Mouse (Mus musculus): Measurements from ENCODE around the gene Cplx1. TPM values are rescaled to one million over a fixed set of nuclear protein-coding genes. Genes with fewer than 3 reads are reported as not detected.

Cplx1 gene
- total and polyA plus RNA-seq, 3 experiments = not detected

DNA sequence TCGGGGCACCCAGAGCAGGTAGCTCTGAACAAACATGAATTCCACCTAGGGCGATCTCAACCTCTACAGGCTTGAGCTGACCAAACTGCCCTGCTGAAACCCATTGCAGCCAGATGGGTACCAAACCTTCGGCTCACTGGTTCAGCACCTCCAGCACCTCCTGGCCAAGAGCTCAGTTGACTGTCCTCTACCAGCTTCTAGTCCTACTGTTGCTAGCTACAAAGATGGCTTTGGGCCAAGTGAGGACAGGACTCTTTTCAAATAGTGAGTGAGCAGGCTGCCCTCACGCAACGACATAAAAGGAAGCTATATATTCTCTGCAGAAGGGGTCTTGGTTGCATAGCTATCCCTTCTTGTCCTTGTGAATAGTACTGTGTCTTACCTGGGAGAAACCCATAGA lies 2.2 kb downstream of the Cplx1 start:
- Histone ChIP-seq H3K27ac (ENCODE audit: control insufficient read depth, low read depth, low read length) (no peak overlapping the region), H3K9me3 (replicated peaks; ENCODE audit: insufficient read depth, low read length) (no peaks in the 10 kb centered on the region), H3K4me1 (ENCODE audit: control insufficient read depth in 1 of 2, insufficient read depth in 2 of 2, low read length in 2 of 2) (0 out of 4 replicates have a peak, but pooled peaks cover 0 to 2% of the 10 kb centered on the region in 2 experiments), H3K36me3 (ENCODE audit: control insufficient read depth in 1 of 2, insufficient read depth in 2 of 2, low read length in 2 of 2) (no peaks in the 10 kb centered on the region), H3K79me2 (ENCODE audit: control insufficient read depth, insufficient read depth, low read length, poor library complexity) (no peaks in the 10 kb centered on the region), H3K9ac (ENCODE audit: control insufficient read depth, low read depth, low read length, poor library complexity, severe bottlenecking) (no peak overlapping the region), H3K4me3 (ENCODE audit: control insufficient read depth in 1 of 2, insufficient read depth in 1 of 2, low read depth in 2 of 2, low read length in 2 of 2) (no peak overlapping the region), H3K27me3 (ENCODE audit: control insufficient read depth in 1 of 2, insufficient read depth in 2 of 2, low read length in 2 of 2) (no peaks in the 10 kb centered on the region)
- TF ChIP-seq MYB (IDR thresholded peaks at IDR 0.05; ENCODE audit: low read depth, low read length) = no peak
- no peak for TF ChIP-seq E2F4 (IDR thresholded peaks at IDR 0.05; ENCODE audit: borderline replicate concordance, low read depth, low read length)
- no peak for TF ChIP-seq MAZ (IDR thresholded peaks at IDR 0.05; ENCODE audit: low read depth, low read length)
- no peak for DNase-seq (ENCODE audit: low read depth, low spot score)

GRCm38 (mm10) chr5:108543516-108544291 lies 6.1 kb downstream of the Cplx1 start:
- Histone ChIP-seq H3K36me3 (ENCODE audit: control insufficient read depth in 1 of 2, insufficient read depth in 2 of 2, low read length in 2 of 2) (no peaks in the 10 kb centered on the region), H3K27me3 (ENCODE audit: control insufficient read depth in 1 of 2, insufficient read depth in 2 of 2, low read length in 2 of 2) (no peaks in the 10 kb centered on the region; a peak in 1 of 4 replicates), H3K9ac (ENCODE audit: control insufficient read depth, low read depth, low read length, poor library complexity, severe bottlenecking) (no peak overlapping the region), H3K27ac (ENCODE audit: control insufficient read depth, low read depth, low read length) (no peak overlapping the region), H3K4me3 (ENCODE audit: control insufficient read depth in 1 of 2, insufficient read depth in 1 of 2, low read depth in 2 of 2, low read length in 2 of 2) (no peak overlapping the region), H3K9me3 (replicated peaks; ENCODE audit: insufficient read depth, low read length) (no peaks in the 10 kb centered on the region), H3K4me1 (ENCODE audit: control insufficient read depth in 1 of 2, insufficient read depth in 2 of 2, low read length in 2 of 2) (0 out of 4 replicates have a peak, but pooled peaks cover 0 to 2% of the 10 kb centered on the region in 2 experiments), H3K79me2 (ENCODE audit: control insufficient read depth, insufficient read depth, low read length, poor library complexity) (no peaks in the 10 kb centered on the region)
- no peak for TF ChIP-seq KAT2A (conservative IDR thresholded peaks at IDR 0.05; ENCODE audit: low read depth, low read length)
- no peak for TF ChIP-seq MYB (IDR thresholded peaks at IDR 0.05; ENCODE audit: low read depth, low read length)
- TF ChIP-seq JUND (IDR thresholded peaks at IDR 0.05; ENCODE audit: low read depth, low read length) = no peak
- TF ChIP-seq TCF12 (IDR thresholded peaks at IDR 0.05; ENCODE audit: low read depth, low read length) = peak; percentile 16; the same call in 1 of the 2 replicates
- TF ChIP-seq ELF1 (IDR thresholded peaks at IDR 0.05; ENCODE audit: low read depth, low read length) = no peak
- peak; percentile 78; the same call in 1 of the 2 replicates for TF ChIP-seq RCOR1 (IDR thresholded peaks at IDR 0.05; ENCODE audit: low read depth, low read length)
- no peak for TF ChIP-seq HCFC1 (IDR thresholded peaks at IDR 0.05; ENCODE audit: low read depth, low read length)
- TF ChIP-seq GATA1 (IDR thresholded peaks at IDR 0.05; ENCODE audit: low read depth, low read length) = peak; percentile 68
- TF ChIP-seq SMC3 (IDR thresholded peaks at IDR 0.05; ENCODE audit: low read depth, low read length) = no peak
- TF ChIP-seq TAL1 (IDR thresholded peaks at IDR 0.05; ENCODE audit: low read length) = peak; percentile 27; the same call in 1 of the 2 replicates
- DNase-seq (ENCODE audit: low read depth, low spot score) = peak; percentile 45

- Histone ChIP-seq H3K9ac (ENCODE audit: control insufficient read depth, low read depth, low read length, poor library complexity, severe bottlenecking) (no peak overlapping the region), H3K4me3 (ENCODE audit: control insufficient read depth in 1 of 2, insufficient read depth in 1 of 2, low read depth in 2 of 2, low read length in 2 of 2) (no peak overlapping the region), H3K27ac (ENCODE audit: control insufficient read depth, low read depth, low read length) (peak overlapping the region; percentile 80), H3K27me3 (ENCODE audit: control insufficient read depth in 1 of 2, insufficient read depth in 2 of 2, low read length in 2 of 2) (no peaks in the 10 kb centered on the region), H3K36me3 (ENCODE audit: control insufficient read depth in 1 of 2, insufficient read depth in 2 of 2, low read length in 2 of 2) (peaks cover 0 to 15% of the 10 kb centered on the region in 2 experiments; a peak in 2 of 4 replicates), H3K79me2 (ENCODE audit: control insufficient read depth, insufficient read depth, low read length, poor library complexity) (no peaks in the 10 kb centered on the region), H3K4me1 (ENCODE audit: control insufficient read depth in 1 of 2, insufficient read depth in 2 of 2, low read length in 2 of 2) (peaks cover 0 to 13% of the 10 kb centered on the region in 2 experiments; a peak in 2 of 4 replicates), H3K9me3 (replicated peaks; ENCODE audit: insufficient read depth, low read length) (no peaks in the 10 kb centered on the region)
- peak; percentile 87 for DNase-seq (ENCODE audit: low read depth, low spot score)
- peak; percentile 48; the same call in 1 of the 2 replicates for TF ChIP-seq ETS1 (IDR thresholded peaks at IDR 0.05; ENCODE audit: low read depth, low read length)
- no peak for TF ChIP-seq RAD21 (IDR thresholded peaks at IDR 0.05; ENCODE audit: low read depth, low read length)
- peak; percentile 79 for TF ChIP-seq GATA1 (IDR thresholded peaks at IDR 0.05; ENCODE audit: low read depth, low read length)
- TF ChIP-seq MAZ (IDR thresholded peaks at IDR 0.05; ENCODE audit: low read depth, low read length) = no peak
- peak; percentile 53; the same call in 1 of the 2 replicates for TF ChIP-seq TBP (IDR thresholded peaks at IDR 0.05; ENCODE audit: low read depth, low read length)
- TF ChIP-seq MAX (IDR thresholded peaks at IDR 0.05; ENCODE audit: low read length) = no peak
- 0 out of 2 replicates have a peak, but pooled peaks have one; percentile 20 for TF ChIP-seq ELF1 (IDR thresholded peaks at IDR 0.05; ENCODE audit: low read depth, low read length)
- TF ChIP-seq TCF12 (IDR thresholded peaks at IDR 0.05; ENCODE audit: low read depth, low read length) = peak; percentile 56; the same call in 1 of the 2 replicates
- TF ChIP-seq RCOR1 (IDR thresholded peaks at IDR 0.05; ENCODE audit: low read depth, low read length) = peak; percentile 74
- no peak for TF ChIP-seq USF1 (IDR thresholded peaks at IDR 0.05; ENCODE audit: low read depth, low read length)
- peak; percentile 84 to 86; a peak in 3 of 4 replicates for TF ChIP-seq EP300 (IDR thresholded peaks at IDR 0.05; ENCODE audit: low read depth in 1 of 2, low read length in 2 of 2)
- TF ChIP-seq MYB (IDR thresholded peaks at IDR 0.05; ENCODE audit: low read depth, low read length) = peak; percentile 74
- TF ChIP-seq TAL1 (IDR thresholded peaks at IDR 0.05; ENCODE audit: low read length) = peak; percentile 32; the same call in 1 of the 2 replicates
- TF ChIP-seq POLR2A (IDR thresholded peaks at IDR 0.05; ENCODE audit: control insufficient read depth in 1 of 2, insufficient read depth in 1 of 2, low read depth in 1 of 2, low read length in 2 of 2, poor library complexity in 1 of 2) = no peak
Observed at GRCm38 (mm10) chr5:108534188-108534587, 15.6 kb downstream of the Cplx1 start.

All from MEL (cell line).